Mouse (Mus musculus): ENCODE measurements at regions not wholly inside any gene's neighbourhood (a gene's known extent, or its start where the extent isn't known, plus 50 kb on each side); places are given as distances from the start of the nearest gene placed in this dataset.

GRCm38 (mm10) chr4:114710182-114710909 is 111.2 kb upstream of the Gm12830 start:
- Histone ChIP-seq H3K27me3 (ENCODE audit: control insufficient read depth, insufficient read depth, insufficient read length) (no peaks in the 10 kb centered on the region), H3K4me3 (ENCODE audit: insufficient read depth, poor library complexity, severe bottlenecking) (no peak overlapping the region), H3K79me2 (ENCODE audit: control insufficient read depth, insufficient read depth) (no peaks in the 10 kb centered on the region), H3K79me3 (ENCODE audit: low read depth) (no peaks in the 10 kb centered on the region), H3K36me3 (ENCODE audit: control insufficient read depth, insufficient read depth) (no peaks in the 10 kb centered on the region), H3ac (ENCODE audit: control insufficient read depth, insufficient read length, low read depth) (no peak overlapping the region)
- TF ChIP-seq MAX (IDR thresholded peaks at IDR 0.05) (no peak), MYOD1 (IDR thresholded peaks at IDR 0.05; ENCODE audit: control insufficient read depth, insufficient read length, low read depth) (no peak), CEBPB (IDR thresholded peaks at IDR 0.05; ENCODE audit: low read depth) (no peak), MYOG (IDR thresholded peaks at IDR 0.05; ENCODE audit: control insufficient read depth, extremely low read depth, insufficient read length) (no peak), FOSL1 (IDR thresholded peaks at IDR 0.05; ENCODE audit: insufficient read depth, low read length, poor library complexity, severe bottlenecking) (no peak), USF1 (IDR thresholded peaks at IDR 0.05; ENCODE audit: low read depth) (no peak), CTCF (IDR thresholded peaks at IDR 0.05; ENCODE audit: control insufficient read depth, insufficient read depth, insufficient read length) (no peak)

- Histone ChIP-seq H3K36me3 (ENCODE audit: control insufficient read depth, insufficient read depth) (no peaks in the 10 kb centered on the region), H3K79me2 (ENCODE audit: control insufficient read depth, insufficient read depth) (no peaks in the 10 kb centered on the region), H3K27me3 (ENCODE audit: control insufficient read depth, insufficient read depth, insufficient read length) (no peaks in the 10 kb centered on the region), H3ac (ENCODE audit: control insufficient read depth, insufficient read length, low read depth) (no peak overlapping the region), H3K4me3 (ENCODE audit: insufficient read depth, poor library complexity, severe bottlenecking) (no peak overlapping the region), H3K79me3 (ENCODE audit: low read depth) (no peaks in the 10 kb centered on the region)
- no peak for TF ChIP-seq CEBPB (IDR thresholded peaks at IDR 0.05; ENCODE audit: low read depth)
- TF ChIP-seq USF1 (IDR thresholded peaks at IDR 0.05; ENCODE audit: low read depth) = no peak
Measured at GRCm38 (mm10) chr4:114711082-114711481, 110.4 kb upstream of the Gm12830 start.

GRCm38 (mm10) chr4:114712005-114712665 is 109.4 kb upstream of the Gm12830 start:
- H3K36me3 ChIP-seq (ENCODE audit: control insufficient read depth, insufficient read depth) = no peaks in the 10 kb centered on the region
- H3ac ChIP-seq (ENCODE audit: control insufficient read depth, insufficient read length, low read depth) = no peak overlapping the region
- H3K79me2 ChIP-seq (ENCODE audit: control insufficient read depth, insufficient read depth) = no peaks in the 10 kb centered on the region
- H3K4me3 ChIP-seq (ENCODE audit: insufficient read depth, poor library complexity, severe bottlenecking) = no peak overlapping the region
- no peaks in the 10 kb centered on the region for H3K79me3 ChIP-seq (ENCODE audit: low read depth)
- TF ChIP-seq USF1 (IDR thresholded peaks at IDR 0.05; ENCODE audit: low read depth) = no peak
- no peak for TF ChIP-seq MAX (IDR thresholded peaks at IDR 0.05)
- H3K27me3 ChIP-seq (ENCODE audit: control insufficient read depth, insufficient read depth, insufficient read length) = no peaks in the 10 kb centered on the region

- H3K36me3 ChIP-seq (ENCODE audit: control insufficient read depth, insufficient read depth) = no peaks in the 10 kb centered on the region
- H3K79me3 ChIP-seq (ENCODE audit: low read depth) = no peaks in the 10 kb centered on the region
- TF ChIP-seq USF1 (IDR thresholded peaks at IDR 0.05; ENCODE audit: low read depth) (no peak), MYOG (IDR thresholded peaks at IDR 0.05; ENCODE audit: control insufficient read depth, extremely low read depth, insufficient read length) (no peak), MAX (IDR thresholded peaks at IDR 0.05) (no peak)
- no peak overlapping the region for H3ac ChIP-seq (ENCODE audit: control insufficient read depth, insufficient read length, low read depth)
- H3K79me2 ChIP-seq (ENCODE audit: control insufficient read depth, insufficient read depth) = no peaks in the 10 kb centered on the region
- H3K27me3 ChIP-seq (ENCODE audit: control insufficient read depth, insufficient read depth, insufficient read length) = no peaks in the 10 kb centered on the region
- no peak overlapping the region for H3K4me3 ChIP-seq (ENCODE audit: insufficient read depth, poor library complexity, severe bottlenecking)
Measured at GRCm38 (mm10) chr4:114712921-114713527, 108.5 kb upstream of the Gm12830 start.

GRCm38 (mm10) chr4:114716703-114717102 is 104.8 kb upstream of the Gm12830 start:
- Histone ChIP-seq H3ac (ENCODE audit: control insufficient read depth, insufficient read length, low read depth) (no peak overlapping the region), H3K27me3 (ENCODE audit: control insufficient read depth, insufficient read depth, insufficient read length) (no peaks in the 10 kb centered on the region), H3K79me3 (ENCODE audit: low read depth) (no peaks in the 10 kb centered on the region), H3K79me2 (ENCODE audit: control insufficient read depth, insufficient read depth) (no peaks in the 10 kb centered on the region), H3K36me3 (ENCODE audit: control insufficient read depth, insufficient read depth) (no peaks in the 10 kb centered on the region), H3K4me3 (ENCODE audit: insufficient read depth, poor library complexity, severe bottlenecking) (no peak overlapping the region)
- no peak for TF ChIP-seq USF1 (IDR thresholded peaks at IDR 0.05; ENCODE audit: low read depth)
- no peak for TF ChIP-seq MYOD1 (IDR thresholded peaks at IDR 0.05; ENCODE audit: control insufficient read depth, insufficient read length, low read depth)
- no peak for TF ChIP-seq CEBPB (IDR thresholded peaks at IDR 0.05; ENCODE audit: low read depth)
- no peak for TF ChIP-seq MYOG (IDR thresholded peaks at IDR 0.05; ENCODE audit: control insufficient read depth, extremely low read depth, insufficient read length)
- no peak for TF ChIP-seq MAX (IDR thresholded peaks at IDR 0.05)
- no peak for TF ChIP-seq FOSL1 (IDR thresholded peaks at IDR 0.05; ENCODE audit: insufficient read depth, low read length, poor library complexity, severe bottlenecking)
- no peak for TF ChIP-seq CTCF (IDR thresholded peaks at IDR 0.05; ENCODE audit: control insufficient read depth, insufficient read depth, insufficient read length)

- no peak for TF ChIP-seq USF1 (IDR thresholded peaks at IDR 0.05; ENCODE audit: low read depth)
- TF ChIP-seq CTCF (IDR thresholded peaks at IDR 0.05; ENCODE audit: control insufficient read depth, insufficient read depth, insufficient read length) = no peak
- TF ChIP-seq MAX (IDR thresholded peaks at IDR 0.05) = no peak
- TF ChIP-seq CEBPB (IDR thresholded peaks at IDR 0.05; ENCODE audit: low read depth) = no peak
- no peak for TF ChIP-seq MYOD1 (IDR thresholded peaks at IDR 0.05; ENCODE audit: control insufficient read depth, insufficient read length, low read depth)
- no peak for TF ChIP-seq FOSL1 (IDR thresholded peaks at IDR 0.05; ENCODE audit: insufficient read depth, low read length, poor library complexity, severe bottlenecking)
- TF ChIP-seq MYOG (IDR thresholded peaks at IDR 0.05; ENCODE audit: control insufficient read depth, extremely low read depth, insufficient read length) = no peak
- H3K4me3 ChIP-seq (ENCODE audit: insufficient read depth, poor library complexity, severe bottlenecking) = no peak overlapping the region
- H3K79me2 ChIP-seq (ENCODE audit: control insufficient read depth, insufficient read depth) = no peaks in the 10 kb centered on the region
- no peaks in the 10 kb centered on the region for H3K36me3 ChIP-seq (ENCODE audit: control insufficient read depth, insufficient read depth)
- no peak overlapping the region for H3ac ChIP-seq (ENCODE audit: control insufficient read depth, insufficient read length, low read depth)
- H3K79me3 ChIP-seq (ENCODE audit: low read depth) = no peaks in the 10 kb centered on the region
- H3K27me3 ChIP-seq (ENCODE audit: control insufficient read depth, insufficient read depth, insufficient read length) = no peaks in the 10 kb centered on the region
Measured at GRCm38 (mm10) chr4:114720696-114721095, 100.8 kb upstream of the Gm12830 start.

All from C2C12 (cell line).